Mouse (Mus musculus): ENCODE results near the gene Gpr155.

The Gpr155 gene

DNA sequence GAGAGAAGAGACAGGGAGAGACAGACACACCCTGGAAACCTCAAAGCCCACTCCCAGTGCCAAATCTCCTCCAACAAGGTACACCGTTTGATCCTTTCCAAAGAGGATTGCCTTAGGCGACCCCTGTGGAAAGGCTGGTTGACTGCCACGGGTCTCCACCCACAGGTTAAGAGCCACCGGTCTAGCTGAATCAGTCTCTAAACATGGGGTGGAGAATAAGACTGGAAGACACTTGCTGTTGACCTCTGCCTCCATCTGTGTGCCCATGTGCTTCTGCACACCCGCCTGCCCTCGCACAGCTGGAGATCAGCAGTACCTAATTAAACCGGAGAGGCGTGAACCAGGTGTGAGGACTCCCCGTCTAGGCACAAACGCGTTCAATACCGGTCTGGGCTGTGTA is 63.4 kb downstream of the Gpr155 start:
- DNase-seq (ENCODE audit: low read depth, low spot score): no peak

DNA sequence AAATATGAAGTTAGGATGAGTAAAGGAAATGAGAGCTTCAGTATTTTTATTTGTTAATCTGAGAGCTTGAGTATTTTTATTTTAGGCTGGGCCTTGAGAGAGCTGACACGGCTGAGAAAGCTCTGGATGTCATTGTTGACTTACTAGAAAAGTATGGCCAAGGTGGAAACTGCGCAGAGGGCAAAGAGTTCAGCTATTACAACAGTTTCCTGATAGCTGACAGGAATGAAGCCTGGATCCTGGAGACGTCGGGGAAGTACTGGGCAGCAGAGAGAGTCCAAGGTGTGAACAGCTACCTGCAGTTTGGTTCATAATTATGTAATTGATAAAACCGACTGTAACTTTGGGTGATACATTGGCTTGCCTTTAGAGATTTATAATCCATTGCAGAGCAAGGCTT is 67.2 kb downstream of the Gpr155 start:
- no peak for DNase-seq (ENCODE audit: low read depth, low spot score)

DNA sequence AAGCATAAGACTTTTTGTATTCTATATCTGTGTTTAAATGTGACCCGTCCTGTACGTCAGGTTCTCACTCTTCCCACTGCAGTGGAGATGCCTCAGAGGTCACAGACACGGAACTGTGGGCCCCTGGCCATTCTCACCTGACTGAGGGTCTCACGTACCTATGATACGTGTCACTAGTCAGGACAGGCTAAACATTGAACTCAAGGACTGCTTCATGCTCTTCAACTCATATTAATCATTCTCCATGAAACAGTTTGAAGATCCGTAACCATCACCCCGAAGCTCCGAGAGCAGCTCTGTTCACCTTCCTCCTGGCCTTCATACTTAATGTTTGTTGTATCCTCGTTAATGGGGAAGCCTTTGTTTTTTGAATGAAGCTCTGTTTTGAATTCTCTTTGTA is 68.9 kb downstream of the Gpr155 start:
- no peak for DNase-seq (ENCODE audit: low read depth, low spot score)

DNA sequence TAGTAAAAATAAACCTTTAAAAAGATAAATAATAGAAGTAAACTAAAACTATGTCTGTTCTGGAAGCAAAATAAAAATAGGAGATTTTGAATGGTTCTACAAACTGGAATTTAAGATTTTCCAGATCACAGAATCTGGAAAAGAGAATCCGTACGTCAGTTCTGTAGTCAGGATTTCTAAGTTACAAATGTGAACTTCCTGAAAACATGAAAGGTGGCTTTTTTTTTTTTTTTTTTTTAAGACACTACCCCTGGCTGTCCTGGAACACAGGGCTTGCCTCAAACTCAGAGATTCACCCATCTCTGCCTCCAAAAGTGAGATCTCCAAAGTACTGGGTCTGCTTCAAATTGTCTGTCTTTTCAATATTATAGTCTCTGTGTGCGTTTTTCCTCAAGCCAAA is 72.1 kb downstream of the Gpr155 start:
- DNase-seq (ENCODE audit: low read depth, low spot score): no peak

DNA sequence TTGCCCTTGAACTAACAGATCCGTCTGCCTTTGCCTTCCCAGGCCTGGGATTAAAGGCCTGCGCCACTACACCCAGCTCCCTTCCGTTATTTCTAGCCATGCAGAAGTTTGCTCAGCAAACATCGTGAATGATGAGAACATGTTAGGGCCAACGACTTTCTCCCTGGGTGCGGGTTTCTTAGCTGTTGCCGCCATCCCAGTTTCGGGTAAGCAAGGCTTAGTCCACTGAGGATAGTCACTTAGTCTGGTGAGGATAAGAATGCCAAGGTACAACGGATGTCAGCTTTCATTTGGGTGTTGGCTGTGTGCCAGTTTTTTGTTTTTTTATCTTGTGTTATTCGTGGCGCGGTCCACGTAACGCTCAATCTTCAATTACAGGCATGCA is 73.3 kb downstream of the Gpr155 start:
- peak; percentile 19 for DNase-seq (ENCODE audit: low read depth, low spot score)

DNA sequence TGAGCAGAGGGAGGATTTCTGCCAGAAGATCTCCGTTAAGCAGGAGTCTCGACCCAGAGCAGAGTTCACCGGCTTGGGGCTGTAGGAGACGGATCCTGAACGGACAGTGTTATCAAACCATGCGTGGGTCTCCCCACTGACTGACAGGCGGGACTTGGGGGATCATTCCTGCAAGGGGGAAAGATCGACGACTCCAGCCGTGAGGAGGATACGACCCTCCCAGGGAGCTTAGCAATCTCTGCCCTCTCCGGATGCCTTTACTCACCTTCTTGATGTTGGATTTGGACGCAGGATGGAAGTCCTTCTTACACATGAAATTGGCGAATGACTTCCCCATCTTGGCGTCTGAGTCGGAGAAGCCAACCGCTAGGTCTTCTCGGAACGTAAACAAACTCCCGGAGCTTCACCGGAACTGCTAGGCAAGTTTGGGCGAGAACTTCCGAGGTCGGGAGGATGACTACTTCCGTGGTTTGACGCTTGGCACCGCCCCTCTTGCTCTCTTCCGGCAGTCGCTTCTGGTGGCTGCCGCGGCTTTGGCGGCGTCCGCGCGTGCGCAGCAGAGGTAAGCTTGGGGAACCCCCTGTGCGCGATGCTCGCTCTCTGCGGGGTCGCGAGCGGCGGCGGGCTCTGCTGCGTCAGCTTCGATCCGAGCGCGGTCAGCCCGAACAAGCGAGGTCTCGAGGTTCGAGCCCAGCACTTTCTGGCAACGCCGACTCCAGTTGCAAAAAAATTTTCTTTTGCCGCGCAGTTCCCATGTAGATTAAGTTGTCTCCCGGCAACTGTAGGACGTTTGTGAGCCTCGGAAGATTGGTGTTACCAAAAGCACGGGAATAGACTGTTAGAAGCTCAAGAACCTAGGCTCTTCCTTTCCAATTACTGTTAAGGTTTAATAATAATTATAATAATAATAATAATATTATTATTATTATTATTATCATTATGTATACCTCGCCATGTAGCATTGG is 73.9 kb downstream of the Gpr155 start, which contains the start of the genes Scrn3 and Cir1:
Gene Scrn3 (plus strand): TSS at position 450 of the 965 bp plus-strand sequence.
Gene Cir1 (minus strand): TSS at position 550 of the 965 bp plus-strand sequence.
- peak; percentile 97 for DNase-seq (ENCODE audit: low read depth, low spot score)

DNA sequence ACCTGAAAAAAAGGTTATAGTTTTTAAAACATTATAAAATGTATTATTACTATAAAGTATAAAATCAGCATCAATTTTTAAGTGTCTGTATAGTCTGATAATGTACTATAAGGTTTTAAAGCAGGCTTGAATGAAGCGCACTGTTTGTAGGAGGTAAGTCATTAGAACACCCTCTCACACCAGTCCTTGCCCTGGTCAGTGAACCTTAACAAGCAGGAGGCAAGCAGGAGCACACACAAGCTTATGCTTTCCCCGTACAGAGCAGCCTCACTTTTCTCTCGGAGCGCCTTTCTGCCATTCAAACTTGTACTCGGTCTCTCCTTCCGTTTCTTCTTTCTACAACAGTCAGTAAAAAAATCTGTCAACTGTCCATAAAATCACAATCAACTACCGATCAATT is 80.4 kb downstream of the Gpr155 start:
- no peak for DNase-seq (ENCODE audit: low read depth, low spot score)

DNA sequence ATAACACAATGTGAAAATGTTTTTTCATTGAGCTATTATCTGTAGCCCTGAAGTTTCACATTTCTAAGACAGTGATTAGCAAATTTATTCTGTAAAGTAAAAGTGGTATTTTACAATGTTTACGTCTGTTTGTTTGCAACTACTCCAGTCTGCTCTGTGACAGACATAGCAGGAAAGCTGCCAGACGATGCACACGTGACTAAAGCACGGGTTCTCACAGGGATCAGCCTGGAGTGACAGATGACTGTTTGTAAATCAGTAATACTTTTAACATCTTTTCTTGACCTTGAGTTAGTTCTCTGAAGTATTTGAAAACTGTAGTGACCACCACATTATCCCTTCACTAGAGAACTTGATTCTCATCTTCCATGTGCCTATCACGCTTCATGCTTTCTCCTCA is 81.9 kb downstream of the Gpr155 start:
- DNase-seq (ENCODE audit: low read depth, low spot score): no peak

DNA sequence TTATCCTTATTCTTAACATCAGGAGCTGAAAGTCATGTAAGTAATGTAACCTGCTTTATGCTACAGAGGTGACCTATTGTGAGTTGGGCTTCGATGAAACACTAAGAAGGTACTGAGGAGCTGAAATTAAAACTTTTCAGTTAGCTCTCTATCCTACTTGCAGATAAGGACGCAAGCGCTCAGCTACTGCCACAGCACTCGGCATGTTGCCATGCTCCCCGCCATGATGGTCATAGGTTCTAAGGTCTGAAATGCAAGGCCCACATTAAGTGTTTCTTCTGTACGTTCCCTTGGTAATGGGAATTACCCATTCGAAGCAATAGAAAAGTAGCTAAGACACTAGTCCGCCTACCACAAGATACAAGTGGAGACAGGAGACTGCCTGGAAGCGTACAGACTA is 83.7 kb downstream of the Gpr155 start:
- no peak for DNase-seq (ENCODE audit: low read depth, low spot score)

DNA sequence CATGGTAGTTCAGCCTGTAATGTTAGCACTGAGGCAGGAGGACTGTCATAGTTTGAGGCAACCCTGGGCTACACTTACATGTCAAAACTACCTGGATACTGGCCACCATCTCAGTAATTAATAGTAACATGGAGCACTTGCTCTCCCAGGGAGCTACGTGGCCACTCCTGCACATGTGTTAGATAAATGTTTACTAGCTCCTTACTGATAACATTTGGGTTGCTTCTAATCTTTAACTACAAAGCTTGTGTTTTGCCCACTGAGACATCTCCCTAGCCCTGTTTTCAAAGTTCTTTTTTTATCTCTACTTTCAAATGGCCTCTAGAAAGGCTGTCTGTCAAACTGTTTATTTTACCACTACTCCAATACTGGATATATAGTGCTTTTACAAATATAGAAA is 84.4 kb downstream of the Gpr155 start:
- no peak for DNase-seq (ENCODE audit: low read depth, low spot score)

DNA sequence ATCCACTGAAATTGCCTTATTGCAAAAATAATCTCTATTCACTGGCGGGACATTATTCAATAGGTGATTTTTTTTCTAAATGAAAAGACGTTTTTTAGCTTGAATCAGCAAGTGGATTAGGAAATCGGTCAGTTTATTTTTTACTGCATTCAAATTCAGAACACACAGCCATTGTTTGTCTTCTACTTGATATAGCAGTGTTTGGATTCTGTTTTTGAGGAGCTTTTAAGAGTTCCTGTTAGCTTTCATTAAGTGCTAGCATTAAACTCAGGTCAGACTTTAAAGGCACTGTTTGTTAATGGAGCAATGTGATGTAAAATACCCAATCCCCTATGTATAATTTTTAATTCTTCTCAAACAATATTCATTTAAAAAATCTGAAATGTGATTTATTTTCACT is 87.5 kb downstream of the Gpr155 start:
- DNase-seq (ENCODE audit: low read depth, low spot score): no peak

DNA sequence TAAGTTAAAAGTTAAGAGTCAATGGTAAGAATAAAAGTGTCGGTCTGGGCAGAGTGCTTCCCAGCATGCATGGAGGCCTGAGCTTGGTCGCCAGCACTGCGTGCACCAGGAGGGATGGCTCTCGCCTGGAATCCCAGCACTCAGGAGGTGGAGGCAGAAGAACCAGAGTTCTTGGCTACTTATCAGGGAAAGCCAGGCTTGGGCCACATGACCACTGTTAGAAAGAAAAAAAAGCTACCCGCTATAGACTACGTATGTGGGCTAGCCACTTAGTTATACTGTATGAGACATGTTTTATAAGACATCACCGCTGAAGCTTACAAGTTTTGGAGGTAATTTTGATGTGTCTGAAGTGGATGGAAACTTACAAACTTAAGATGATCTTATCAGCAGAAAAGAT is 88.2 kb downstream of the Gpr155 start:
- DNase-seq (ENCODE audit: low read depth, low spot score): no peak

DNA sequence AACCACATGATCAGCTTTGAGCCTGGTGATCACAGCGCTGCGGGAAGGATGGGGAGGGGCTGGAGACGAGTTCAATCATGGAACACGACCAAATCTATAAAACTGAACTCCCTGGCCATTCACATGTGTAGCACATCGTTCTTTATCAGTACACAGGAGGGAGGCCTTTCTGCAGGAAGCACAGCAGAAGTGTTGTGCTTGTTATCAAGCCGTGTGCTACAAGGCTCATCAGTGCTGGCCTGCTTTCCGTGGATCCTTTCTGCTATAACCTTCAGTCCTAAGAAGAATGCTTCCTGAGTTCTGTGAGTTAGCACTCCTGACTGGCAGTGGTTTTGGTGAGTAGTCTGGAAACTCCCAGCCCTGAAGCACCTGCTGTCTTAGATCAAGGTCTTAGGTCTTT is 91.3 kb downstream of the Gpr155 start:
- DNase-seq (ENCODE audit: low read depth, low spot score): no peak
